Mouse (Mus musculus) bone marrow macrophage, adult 2 months (primary cell): Measurements from ENCODE around the gene Rab3b. TPM values are rescaled to one million over a fixed set of nuclear protein-coding genes. Genes with fewer than 3 reads are reported as not detected.

Experiments
- H3K27ac ChIP-seq: 2 replicates; pipeline ENCODE4 v1.5.1; 2012; ENCODE audit warnings: low read depth, low read length; ENCODE audit not compliant: insufficient read depth
- H3K4me1 ChIP-seq: 2 replicates; pipeline ENCODE4 v1.6.1; 2012; ENCODE audit warnings: low read length; ENCODE audit not compliant: control insufficient read depth, insufficient read depth
- H3K4me3 ChIP-seq: 2 replicates; pipeline ENCODE4 v1.5.1; 2012; ENCODE audit warnings: mild to moderate bottlenecking, low read length, moderate library complexity; ENCODE audit not compliant: insufficient read depth
- CTCF ChIP-seq: IDR thresholded peaks from 2 replicates; pipeline ENCODE4 v1.5.1; 2012; ENCODE audit warnings: low read depth, mild to moderate bottlenecking, low read length, moderate library complexity
- POLR2A ChIP-seq: IDR thresholded peaks from 2 replicates; pipeline ENCODE4 v1.6.1; 2012; ENCODE audit warnings: mild to moderate bottlenecking, low read depth, low read length, borderline replicate concordance
- polyA plus RNA-seq: library from polyadenylated mRNA; stranded (reverse); fragments of >200 nt; gene quantifications from 2 replicates; pipeline ENCODE4 v1.2.4, GENCODE M21; 2012; ENCODE audit not compliant: missing spikeins, insufficient read depth, insufficient read length

Rab3b gene
- polyA plus RNA-seq, 1 experiment, result not detected

GRCm38 (mm10) chr4:108843336-108843735 lies 35.5 kb upstream of the Rab3b start:
- Histone ChIP-seq H3K4me3 (no peak overlapping the region), H3K4me1 (peaks cover 6% of the 10 kb centered on the region), H3K27ac (no peak overlapping the region)
- no peak for TF ChIP-seq CTCF
- no peak for TF ChIP-seq POLR2A

GRCm38 (mm10) chr4:108845824-108846569 lies 32.9 kb upstream of the Rab3b start:
- TF ChIP-seq POLR2A, result no peak
- TF ChIP-seq CTCF, result no peak
- H3K27ac ChIP-seq, result no peak overlapping the region
- peaks cover 5% of the 10 kb centered on the region for H3K4me1 ChIP-seq
- H3K4me3 ChIP-seq, result no peak overlapping the region

- Histone ChIP-seq H3K4me1 (peaks cover 5% of the 10 kb centered on the region), H3K4me3 (peak within 1 kb of the TSS; percentile 87), H3K27ac (peak within 1 kb of the TSS; percentile 69)
- TF ChIP-seq POLR2A, result no peak
- TF ChIP-seq CTCF, result no peak
These were observed 31.0 kb upstream of the Rab3b start, which contains the start of gene Kti12 for GRCm38 (mm10) chr4:108847715-108848504. Gene Kti12 (plus strand): TSS chr4:108847785.

DNA sequence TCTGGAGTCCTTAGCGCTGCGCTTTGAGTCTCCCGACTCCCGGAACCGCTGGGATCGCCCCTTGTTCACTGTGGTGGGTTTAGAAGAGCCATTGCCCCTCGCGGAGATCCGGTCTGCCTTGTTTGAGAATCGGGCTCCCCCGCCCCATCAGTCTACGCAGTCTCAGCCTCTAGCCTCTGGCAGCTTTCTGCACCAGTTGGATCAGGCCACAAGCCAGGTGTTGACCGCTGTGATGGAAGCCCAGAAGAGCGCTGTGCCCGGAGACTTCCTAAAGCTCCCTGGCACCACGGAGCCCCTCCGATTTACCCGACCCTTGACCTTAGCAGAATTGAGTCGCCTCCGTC lies 30.4 kb upstream of the Rab3b start, which contains the start of gene A730015C16Rik:
A730015C16Rik (minus strand) TSS at position 115 of the 344 bp plus-strand sequence.
- Histone ChIP-seq H3K4me3 (peak within 1 kb of the TSS; percentile 87), H3K27ac (peak within 1 kb of the TSS; percentile 69)
- no peak for TF ChIP-seq CTCF
- no peak for TF ChIP-seq POLR2A

DNA sequence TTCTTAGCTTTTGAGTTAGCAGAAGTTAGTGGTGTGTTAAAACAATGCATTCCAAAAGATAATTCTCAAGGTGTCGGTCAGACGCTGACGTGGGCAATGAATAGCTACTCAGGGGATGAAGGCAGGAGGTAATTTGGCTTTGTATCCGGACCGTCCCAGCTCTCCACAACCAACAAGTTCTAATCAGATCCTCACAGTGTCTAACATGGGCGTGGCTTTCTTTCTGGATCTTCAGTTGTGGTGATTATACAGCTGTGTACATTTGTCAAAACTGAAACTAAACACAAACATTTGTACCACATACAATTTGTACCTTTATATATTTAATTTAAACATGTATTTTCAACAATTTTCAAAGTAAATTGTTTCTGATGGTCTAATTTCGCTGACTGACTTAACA lies 12.1 kb upstream of the Rab3b start:
- TF ChIP-seq POLR2A (no peak), CTCF (no peak)
- no peak overlapping the region for H3K27ac ChIP-seq
- no peak overlapping the region for H3K4me3 ChIP-seq
- no peaks in the 10 kb centered on the region for H3K4me1 ChIP-seq

More for the DNA sequence above, 30.4 kb upstream of the Rab3b start, which contains the start of gene A730015C16Rik:
- peaks cover 5% of the 10 kb centered on the region for H3K4me1 ChIP-seq

GRCm38 (mm10) chr4:108869730-108870374 lies 9.0 kb upstream of the Rab3b start:
- no peak overlapping the region for H3K27ac ChIP-seq
- no peaks in the 10 kb centered on the region for H3K4me1 ChIP-seq
- TF ChIP-seq CTCF, result peak; percentile 59
- no peak for TF ChIP-seq POLR2A
- H3K4me3 ChIP-seq, result no peak overlapping the region

- Histone ChIP-seq H3K27ac (no peak overlapping the region), H3K4me1 (peaks cover 3% of the 10 kb centered on the region), H3K4me3 (no peak overlapping the region)
- TF ChIP-seq POLR2A (no peak), CTCF (no peak)
These were observed 5.1 kb upstream of the Rab3b start for GRCm38 (mm10) chr4:108873746-108874145.

DNA sequence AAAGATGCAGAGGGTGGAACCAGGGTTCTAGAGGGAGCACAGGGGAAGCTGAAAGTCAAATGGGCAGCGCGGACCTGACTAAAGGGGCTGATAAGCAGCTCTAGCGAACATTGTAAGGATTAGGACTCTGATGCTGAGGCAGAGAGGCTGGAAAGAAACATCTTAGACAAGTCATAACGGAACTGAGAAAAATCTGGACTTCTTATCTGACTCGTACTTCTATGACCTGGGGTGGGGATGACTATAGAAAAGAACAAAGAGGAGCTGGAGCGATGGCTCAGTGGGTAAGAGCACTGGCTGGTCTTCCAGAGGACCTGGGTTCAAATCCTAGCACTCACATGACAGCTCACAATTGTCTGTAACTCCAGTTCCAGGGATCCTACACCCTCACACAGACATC lies 962 bp upstream of the Rab3b start:
- H3K27ac ChIP-seq, result no peak overlapping the region
- TF ChIP-seq CTCF (no peak), POLR2A (no peak)
- no peak overlapping the region for H3K4me3 ChIP-seq
- H3K4me1 ChIP-seq, result peaks cover 3% of the 10 kb centered on the region

DNA sequence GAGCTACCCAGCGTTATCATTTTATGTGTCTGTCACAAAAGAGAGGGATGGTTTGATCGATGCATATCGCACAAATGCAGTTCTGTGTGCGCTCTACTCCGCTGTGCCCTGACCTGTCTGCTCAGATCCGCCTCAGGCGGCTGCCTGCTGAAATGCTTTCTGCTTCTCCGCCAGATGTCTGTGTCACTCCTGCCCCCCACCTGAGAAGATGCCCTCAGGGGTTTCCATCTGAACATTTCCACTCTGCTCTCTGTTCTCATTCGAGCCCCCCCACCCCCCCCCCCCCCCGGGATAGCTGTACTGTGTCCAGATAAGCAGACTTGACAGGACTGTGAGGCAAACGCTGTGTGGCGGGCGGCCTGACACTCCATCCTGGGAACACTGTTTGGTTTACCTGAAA lies 5.0 kb downstream of the Rab3b start:
- no peak overlapping the region for H3K27ac ChIP-seq
- no peaks in the 10 kb centered on the region for H3K4me1 ChIP-seq
- TF ChIP-seq CTCF (no peak), POLR2A (no peak)
- H3K4me3 ChIP-seq, result no peak overlapping the region
